Mouse (Mus musculus) liver, embryonic 13.5 days (tissue): Measurements from ENCODE around the gene Nup133. TPM values are rescaled to one million over a fixed set of nuclear protein-coding genes. Genes with fewer than 3 reads are reported as not detected.

Experiments used
- ATAC-seq: fragments of 200-750 bp; cut with Nextera tagmentation; 2 replicates; pipeline ENCODE4 v1.8.0; 2017; ENCODE audit warnings: low read depth, mild to moderate bottlenecking, moderate number of reproducible peaks, moderate library complexity
- DNase-seq: peaks from one replicate; pipeline ENCODE4 v3.0.0; 2022
- H3K27ac ChIP-seq: fragments of 300-500 bp; sonication (generic); 2 replicates; pipeline ENCODE4 v1.5.1; 2015; ENCODE audit warnings: moderate library complexity, mild to moderate bottlenecking, inconsistent platforms
- H3K27me3 ChIP-seq: fragments of 300-500 bp; sonication (generic); 2 replicates; pipeline ENCODE4 v1.6.1; 2015; ENCODE audit warnings: mild to moderate bottlenecking, inconsistent platforms
- H3K36me3 ChIP-seq: fragments of 300-500 bp; sonication (generic); 2 replicates; pipeline ENCODE4 v1.6.1; 2015; ENCODE audit warnings: mild to moderate bottlenecking, inconsistent platforms
- H3K4me1 ChIP-seq: fragments of 300-500 bp; sonication (generic); replicated peaks from 2 replicates; pipeline ENCODE4 v1.6.1; 2015; ENCODE audit warnings: inconsistent platforms
- H3K4me2 ChIP-seq: fragments of 300-500 bp; sonication (generic); 2 replicates; pipeline ENCODE4 v1.6.1; 2015; ENCODE audit warnings: inconsistent platforms, mild to moderate bottlenecking, moderate library complexity
- H3K4me3 ChIP-seq: fragments of 300-500 bp; sonication (generic); replicated peaks from 2 replicates; pipeline ENCODE4 v1.5.1; 2015; ENCODE audit warnings: mild to moderate bottlenecking, inconsistent platforms
- H3K9ac ChIP-seq: fragments of 300-500 bp; sonication (generic); 2 replicates; pipeline ENCODE4 v1.6.1; 2015; ENCODE audit warnings: mild to moderate bottlenecking, inconsistent platforms
- H3K9me3 ChIP-seq: fragments of 300-500 bp; sonication (generic); replicated peaks from 2 replicates; pipeline ENCODE4 v1.6.1; 2016; ENCODE audit warnings: inconsistent platforms
- WGBS: fragments of 180-500 bp; shearing (Covaris S2); methylation state at CpG from one replicate; pipeline ENCODE4 v1.1.7; 2015; ENCODE audit not compliant: insufficient replicate concordance; 5-methylcytosine and 5-hydroxymethylcytosine counted together
- polyA plus RNA-seq: library from polyadenylated mRNA; unstranded; fragments of >200 nt; fragmentation: Nextera tagmentation; extraction: Ambion mirVana; gene quantifications from 2 replicates; pipeline ENCODE4 v1.2.1, GENCODE M21; 2015

Nup133 gene
- polyA plus RNA-seq, 1 experiment from 2014 or later, result 23.4 TPM

GRCm38 (mm10) chr8:123860386-123860785 is 88.7 kb downstream of the Nup133 start:
- peaks cover 51% of the 10 kb centered on the region for H3K27me3 ChIP-seq
- peaks cover 29% of the 10 kb centered on the region for H3K4me1 ChIP-seq
- peak overlapping the region; percentile 98 for H3K4me3 ChIP-seq
- no peak for DNase-seq
- no peak overlapping the region for H3K9ac ChIP-seq
- H3K9me3 ChIP-seq, result no peaks in the 10 kb centered on the region
- no peak overlapping the region for H3K27ac ChIP-seq
- peak overlapping the region; percentile 96 for H3K4me2 ChIP-seq
- no peaks in the 10 kb centered on the region for H3K36me3 ChIP-seq
- WGBS, result 59% methylated on average over 4 of the region's 4 CpGs
- ATAC-seq, result no peak

- peaks cover 47% of the 10 kb centered on the region for H3K27me3 ChIP-seq
- peak within 1 kb of the TSS; percentile 96 for H3K4me2 ChIP-seq
- H3K9ac ChIP-seq, result peak within 1 kb of the TSS; percentile 97
- peaks cover 34% of the 10 kb centered on the region for H3K4me1 ChIP-seq
- ATAC-seq, result peak; percentile 66
- 1% methylated on average over 46 of the region's 48 CpGs for WGBS
- peak; percentile 60 for DNase-seq
- no peaks in the 10 kb centered on the region for H3K9me3 ChIP-seq
- H3K4me3 ChIP-seq, result peak within 1 kb of the TSS; percentile 98
- H3K36me3 ChIP-seq, result no peaks in the 10 kb centered on the region
- H3K27ac ChIP-seq, result peak within 1 kb of the TSS; percentile 92
Observed at GRCm38 (mm10) chr8:123859648-123860259, 89.3 kb downstream of the Nup133 start, which contains the start of gene Ccsap. Gene Ccsap, minus strand, starts transcription at chr8:123860209.

GRCm38 (mm10) chr8:123858941-123859647 is 90.0 kb downstream of the Nup133 start:
- peak overlapping the region; percentile 97 for H3K9ac ChIP-seq
- H3K27ac ChIP-seq, result peak overlapping the region; percentile 92
- DNase-seq (peak; percentile 94), ATAC-seq (peak; percentile 98)
- H3K36me3 ChIP-seq, result no peaks in the 10 kb centered on the region
- peak overlapping the region; percentile 98 for H3K4me3 ChIP-seq
- peaks cover 37% of the 10 kb centered on the region for H3K4me1 ChIP-seq
- WGBS, result under 1% methylated on average over 79 of the region's 79 CpGs
- no peaks in the 10 kb centered on the region for H3K9me3 ChIP-seq
- peaks cover 42% of the 10 kb centered on the region for H3K27me3 ChIP-seq
- H3K4me2 ChIP-seq, result peak overlapping the region; percentile 96

- no peak for ATAC-seq
- Histone ChIP-seq H3K9ac (peak overlapping the region; percentile 97), H3K9me3 (no peaks in the 10 kb centered on the region), H3K36me3 (no peaks in the 10 kb centered on the region), H3K4me2 (peak overlapping the region; percentile 96), H3K27ac (peak overlapping the region; percentile 92), H3K4me3 (peak overlapping the region; percentile 98), H3K4me1 (peaks cover 37% of the 10 kb centered on the region), H3K27me3 (peaks cover 37% of the 10 kb centered on the region)
- WGBS, result 0% methylated on average over 17 of the region's 17 CpGs
- DNase-seq, result peak; percentile 22
Observed at GRCm38 (mm10) chr8:123858574-123858940, 90.5 kb downstream of the Nup133 start.

- H3K27ac ChIP-seq, result no peak overlapping the region
- no peaks in the 10 kb centered on the region for H3K9me3 ChIP-seq
- ATAC-seq (no peak), DNase-seq (no peak)
- 61% methylated on average over 3 of the region's 3 CpGs for WGBS
- H3K27me3 ChIP-seq, result peaks cover 25% of the 10 kb centered on the region
- peak overlapping the region; percentile 98 for H3K4me3 ChIP-seq
- H3K9ac ChIP-seq, result peak overlapping the region; percentile 97; the same call in 1 of the 2 replicates
- H3K4me2 ChIP-seq, result peak overlapping the region; percentile 96
- peaks cover 37% of the 10 kb centered on the region for H3K4me1 ChIP-seq
- no peaks in the 10 kb centered on the region for H3K36me3 ChIP-seq
Observed at GRCm38 (mm10) chr8:123857361-123857760, 91.7 kb downstream of the Nup133 start.

GRCm38 (mm10) chr8:123854733-123855475 is 94.2 kb downstream of the Nup133 start:
- DNase-seq (no peak), ATAC-seq (no peak)
- H3K4me3 ChIP-seq, result no peak overlapping the region
- H3K4me2 ChIP-seq, result no peak overlapping the region
- no peak overlapping the region for H3K27ac ChIP-seq
- WGBS, result 65% methylated on average over 9 of the region's 9 CpGs
- no peak overlapping the region for H3K9ac ChIP-seq
- H3K36me3 ChIP-seq, result no peaks in the 10 kb centered on the region
- no peaks in the 10 kb centered on the region for H3K9me3 ChIP-seq
- peaks cover 3% of the 10 kb centered on the region for H3K27me3 ChIP-seq
- H3K4me1 ChIP-seq, result peaks cover 36% of the 10 kb centered on the region

- no peaks in the 10 kb centered on the region for H3K27me3 ChIP-seq
- WGBS, result 29% methylated on average over 1 of the region's 1 CpGs
- no peak overlapping the region for H3K9ac ChIP-seq
- H3K36me3 ChIP-seq, result no peaks in the 10 kb centered on the region
- ATAC-seq (no peak), DNase-seq (no peak)
- no peak overlapping the region for H3K4me3 ChIP-seq
- H3K4me2 ChIP-seq, result no peak overlapping the region
- H3K4me1 ChIP-seq, result peaks cover 32% of the 10 kb centered on the region
- H3K9me3 ChIP-seq, result no peaks in the 10 kb centered on the region
- no peak overlapping the region for H3K27ac ChIP-seq
Observed at GRCm38 (mm10) chr8:123854252-123854651, 94.8 kb downstream of the Nup133 start.

- H3K9me3 ChIP-seq, result no peaks in the 10 kb centered on the region
- H3K4me3 ChIP-seq, result no peak overlapping the region
- H3K4me2 ChIP-seq, result no peak overlapping the region
- no peak overlapping the region for H3K27ac ChIP-seq
- H3K4me1 ChIP-seq, result peaks cover 16% of the 10 kb centered on the region
- H3K9ac ChIP-seq, result no peak overlapping the region
- H3K27me3 ChIP-seq, result no peaks in the 10 kb centered on the region
- WGBS, result 54% methylated on average over 5 of the region's 5 CpGs
- no peaks in the 10 kb centered on the region for H3K36me3 ChIP-seq
- ATAC-seq (no peak), DNase-seq (no peak)
Observed at GRCm38 (mm10) chr8:123851590-123851989, 97.5 kb downstream of the Nup133 start.

- H3K4me1 ChIP-seq, result peaks cover 10% of the 10 kb centered on the region; the same call in 1 of the 2 replicates
- no peak overlapping the region for H3K9ac ChIP-seq
- ATAC-seq (no peak), DNase-seq (peak; percentile 13)
- no peaks in the 10 kb centered on the region for H3K27me3 ChIP-seq
- no peak overlapping the region for H3K4me2 ChIP-seq
- H3K9me3 ChIP-seq, result no peaks in the 10 kb centered on the region
- H3K36me3 ChIP-seq, result peaks cover 8% of the 10 kb centered on the region
- H3K4me3 ChIP-seq, result no peak overlapping the region
- no peak overlapping the region for H3K27ac ChIP-seq
- 81% methylated on average over 4 of the region's 4 CpGs for WGBS
Observed at GRCm38 (mm10) chr8:123849352-123849751, 99.7 kb downstream of the Nup133 start.

GRCm38 (mm10) chr8:123847546-123847945 is 101.5 kb downstream of the Nup133 start:
- Histone ChIP-seq H3K4me2 (no peak overlapping the region), H3K36me3 (peaks cover 12% of the 10 kb centered on the region), H3K4me1 (peaks cover 10% of the 10 kb centered on the region; the same call in 1 of the 2 replicates), H3K27me3 (no peaks in the 10 kb centered on the region), H3K27ac (no peak overlapping the region), H3K4me3 (no peak overlapping the region), H3K9ac (no peak overlapping the region), H3K9me3 (no peaks in the 10 kb centered on the region)
- DNase-seq (no peak), ATAC-seq (no peak)
- 56% methylated on average over 3 of the region's 3 CpGs for WGBS
